Mouse (Mus musculus) heart, embryonic 13.5 days (tissue): ENCODE data around the gene Fgfr2. TPM values are rescaled to one million over a fixed set of nuclear protein-coding genes. Genes with fewer than 3 reads are reported as not detected.

ENCODE experiments used
- ATAC-seq: fragments of 200-750 bp; cut with Nextera tagmentation; 2 replicates; pipeline ENCODE4 v1.8.0; 2017; ENCODE audit warnings: moderate TSS enrichment; ENCODE audit not compliant: insufficient number of reproducible peaks, low FRiP score, low TSS enrichment; ENCODE audit errors: extremely low read depth
- H3K27ac ChIP-seq: fragments of 300-500 bp; sonication (generic); replicated peaks from 2 replicates; pipeline ENCODE4 v1.5.1; 2015; ENCODE audit warnings: moderate library complexity, mild to moderate bottlenecking, inconsistent platforms
- H3K27me3 ChIP-seq: fragments of 300-500 bp; sonication (generic); replicated peaks from 2 replicates; pipeline ENCODE4 v1.6.1; 2015; ENCODE audit warnings: mild to moderate bottlenecking, inconsistent platforms
- H3K36me3 ChIP-seq: fragments of 300-500 bp; sonication (generic); 2 replicates; pipeline ENCODE4 v1.6.1; 2015; ENCODE audit warnings: mild to moderate bottlenecking, inconsistent platforms
- H3K4me1 ChIP-seq: fragments of 300-500 bp; sonication (generic); 2 replicates; pipeline ENCODE4 v1.6.1; 2015; ENCODE audit warnings: inconsistent platforms
- H3K4me2 ChIP-seq: fragments of 300-500 bp; sonication (generic); 2 replicates; pipeline ENCODE4 v1.6.1; 2015; ENCODE audit warnings: inconsistent platforms, mild to moderate bottlenecking, moderate library complexity
- H3K4me3 ChIP-seq: fragments of 300-500 bp; sonication (generic); 2 replicates; pipeline ENCODE4 v1.5.1; 2015; ENCODE audit warnings: moderate library complexity, mild to moderate bottlenecking, inconsistent platforms
- H3K9ac ChIP-seq: fragments of 300-500 bp; sonication (generic); 2 replicates; pipeline ENCODE4 v1.6.1; 2015; ENCODE audit warnings: inconsistent platforms, mild to moderate bottlenecking, moderate library complexity
- H3K9me3 ChIP-seq: fragments of 300-500 bp; sonication (generic); 2 replicates; pipeline ENCODE4 v1.6.1; 2016; ENCODE audit warnings: inconsistent platforms
- WGBS: fragments of 180-500 bp; shearing (Covaris S2); methylation state at CpG from one replicate; pipeline ENCODE4 v1.1.7; 2015; ENCODE audit warnings: mixed read lengths; 5-methylcytosine and 5-hydroxymethylcytosine counted together
- polyA plus RNA-seq: library from polyadenylated mRNA; unstranded; fragments of >200 nt; fragmentation: Nextera tagmentation; extraction: Ambion mirVana; gene quantifications from 2 replicates; pipeline ENCODE4 v1.2.1, GENCODE M21; 2015

The Fgfr2 gene
- polyA plus RNA-seq, 1 experiment from 2014 or later = 22.5 TPM

- 4% methylated on average over 47 of the region's 47 CpGs for WGBS
- Histone ChIP-seq H3K4me3 (peak within 1 kb of the TSS; percentile 83), H3K27ac (peak within 1 kb of the TSS; percentile 99), H3K4me1 (peaks cover 10% of the 10 kb centered on the region), H3K4me2 (peak within 1 kb of the TSS; percentile 79), H3K9me3 (no peaks in the 10 kb centered on the region), H3K27me3 (no peaks in the 10 kb centered on the region), H3K9ac (peak within 1 kb of the TSS; percentile 96), H3K36me3 (peaks cover 16% of the 10 kb centered on the region)
- ATAC-seq = peak; percentile 87
Observed at GRCm38 (mm10) chr7:131370648-131371469, 1752.3 kb downstream of the Fgfr2 start, which contains the start of gene Pstk. Gene Pstk (plus strand): TSS chr7:131371141.

- Histone ChIP-seq H3K36me3 (peaks cover 14% of the 10 kb centered on the region), H3K27me3 (no peaks in the 10 kb centered on the region), H3K4me1 (peaks cover 21% of the 10 kb centered on the region), H3K27ac (no peak overlapping the region; the same call in 1 of the 2 replicates), H3K4me3 (no peak overlapping the region), H3K9ac (no peak overlapping the region), H3K9me3 (no peaks in the 10 kb centered on the region), H3K4me2 (no peak overlapping the region)
- 81% methylated on average over 8 of the region's 8 CpGs for WGBS
- ATAC-seq = no peak
Observed at GRCm38 (mm10) chr7:131364131-131364530, 1759.0 kb downstream of the Fgfr2 start.

DNA sequence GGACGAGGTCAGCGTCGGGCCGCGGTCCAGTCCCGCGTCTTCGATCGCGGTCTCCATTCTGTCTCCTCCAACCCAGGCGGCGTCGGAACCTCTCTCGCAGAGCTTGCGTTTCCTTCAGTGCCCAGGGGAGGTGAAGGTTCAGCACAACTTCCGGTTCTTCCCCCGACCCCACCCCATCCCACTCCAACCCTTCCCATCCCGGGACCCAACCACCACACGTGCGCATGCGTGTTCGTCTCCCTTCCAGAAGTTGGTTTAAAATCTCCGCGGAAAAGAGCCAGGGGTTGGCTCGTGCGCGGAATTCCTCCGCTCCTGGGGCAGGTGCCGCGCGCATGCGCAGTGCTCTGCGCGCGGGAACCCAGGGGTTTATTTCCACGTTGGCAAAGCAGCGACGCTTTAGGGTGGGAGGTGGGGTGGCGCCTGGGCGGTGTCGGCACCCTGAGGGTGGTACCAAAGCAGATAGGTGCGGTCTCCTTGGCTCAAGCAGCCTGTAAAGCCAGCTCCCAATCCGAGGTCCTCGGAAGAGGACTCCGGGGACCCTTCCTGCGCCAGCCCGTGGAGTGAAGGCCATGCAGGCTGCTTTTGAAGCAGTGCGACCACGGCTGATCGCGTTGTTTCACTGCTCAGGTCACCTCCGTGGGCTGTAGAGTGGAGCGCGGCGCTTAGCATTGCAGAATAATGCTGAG, 1760.4 kb downstream of the Fgfr2 start, which contains the start of gene 2310057M21Rik:
Gene 2310057M21Rik (minus strand): TSS at position 145 of the 686 bp plus-strand sequence.
- Histone ChIP-seq H3K27ac (peak within 1 kb of the TSS; percentile 98), H3K9me3 (no peaks in the 10 kb centered on the region), H3K36me3 (peaks cover 28% of the 10 kb centered on the region), H3K4me2 (peak within 1 kb of the TSS; percentile 85), H3K4me1 (peaks cover 21% of the 10 kb centered on the region), H3K4me3 (peak within 1 kb of the TSS; percentile 80), H3K9ac (peak within 1 kb of the TSS; percentile 96), H3K27me3 (no peaks in the 10 kb centered on the region)
- under 1% methylated on average over 55 of the region's 55 CpGs for WGBS
- peak; percentile 87 for ATAC-seq

DNA sequence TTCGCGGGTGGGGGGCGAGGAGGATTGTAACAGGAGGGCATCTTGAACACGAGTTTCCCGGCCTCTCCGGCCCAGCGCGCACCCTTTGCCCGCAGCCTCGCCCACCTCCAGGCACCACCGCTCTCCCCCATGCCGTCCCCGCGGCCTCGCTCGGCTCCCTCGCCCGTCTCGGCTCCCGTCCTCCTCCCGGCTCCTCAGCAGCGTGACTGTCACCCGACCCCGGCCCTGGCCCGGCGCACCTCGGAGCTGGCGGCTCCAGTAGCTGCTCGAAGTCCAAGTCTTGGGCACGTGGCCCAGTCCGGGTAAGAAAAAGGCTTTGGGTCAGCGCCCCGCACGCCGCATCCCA, 1760.9 kb downstream of the Fgfr2 start:
- Histone ChIP-seq H3K36me3 (peaks cover 33% of the 10 kb centered on the region), H3K27ac (peak overlapping the region; percentile 98), H3K9ac (peak overlapping the region; percentile 96), H3K9me3 (no peaks in the 10 kb centered on the region), H3K4me2 (peak overlapping the region; percentile 85), H3K4me3 (peak overlapping the region; percentile 80), H3K4me1 (peaks cover 21% of the 10 kb centered on the region), H3K27me3 (no peaks in the 10 kb centered on the region)
- ATAC-seq = peak; percentile 66
- WGBS = 0% methylated on average over 35 of the region's 35 CpGs

GRCm38 (mm10) chr7:131356105-131356504, 1767.0 kb downstream of the Fgfr2 start:
- H3K27ac ChIP-seq = no peak overlapping the region
- peaks cover 2% of the 10 kb centered on the region for H3K4me1 ChIP-seq
- no peaks in the 10 kb centered on the region for H3K9me3 ChIP-seq
- no peak overlapping the region for H3K9ac ChIP-seq
- peaks cover 82% of the 10 kb centered on the region for H3K36me3 ChIP-seq
- no peaks in the 10 kb centered on the region for H3K27me3 ChIP-seq
- 94% methylated on average over 13 of the region's 13 CpGs for WGBS
- no peak for ATAC-seq
- H3K4me3 ChIP-seq = no peak overlapping the region
- no peak overlapping the region for H3K4me2 ChIP-seq

GRCm38 (mm10) chr7:131345856-131346541, 1777.2 kb downstream of the Fgfr2 start:
- ATAC-seq = no peak
- H3K9me3 ChIP-seq = no peaks in the 10 kb centered on the region
- H3K4me3 ChIP-seq = no peak overlapping the region
- WGBS = 86% methylated on average over 7 of the region's 7 CpGs
- no peak overlapping the region for H3K9ac ChIP-seq
- H3K4me2 ChIP-seq = no peak overlapping the region
- H3K27me3 ChIP-seq = no peaks in the 10 kb centered on the region
- H3K36me3 ChIP-seq = peaks cover 94% of the 10 kb centered on the region
- no peak overlapping the region for H3K27ac ChIP-seq
- H3K4me1 ChIP-seq = no peaks in the 10 kb centered on the region

DNA sequence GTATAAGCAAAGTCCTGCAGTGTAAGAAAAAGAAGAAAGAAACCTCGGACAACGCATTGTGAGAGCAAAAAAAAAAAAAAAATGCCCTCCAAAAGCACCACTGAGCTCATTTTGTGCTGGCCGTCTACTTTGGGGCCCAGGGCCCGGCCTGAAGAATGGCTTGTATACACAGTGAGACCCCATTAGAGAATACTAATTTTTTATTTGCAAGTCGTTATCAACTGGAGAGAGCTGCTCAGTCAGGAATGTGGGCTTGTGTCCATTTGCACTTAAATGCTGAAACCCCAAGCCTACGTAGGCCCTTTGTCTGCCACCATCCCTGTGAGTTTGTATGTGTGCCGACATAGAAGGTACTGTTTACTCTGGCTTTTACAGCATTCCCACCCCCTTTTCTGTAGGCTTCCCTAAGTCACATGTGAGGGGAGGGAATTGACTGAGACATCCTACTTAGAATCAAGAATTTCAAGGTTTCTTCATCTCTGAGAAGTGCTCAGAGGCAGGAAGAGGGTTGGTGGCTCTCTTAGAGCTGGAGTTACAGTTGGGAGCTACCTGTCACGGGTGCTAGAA, 1785.6 kb downstream of the Fgfr2 start:
- Histone ChIP-seq H3K9ac (no peak overlapping the region), H3K9me3 (no peaks in the 10 kb centered on the region), H3K36me3 (peaks cover 37% of the 10 kb centered on the region), H3K4me2 (no peak overlapping the region), H3K4me3 (no peak overlapping the region), H3K4me1 (no peaks in the 10 kb centered on the region), H3K27me3 (no peaks in the 10 kb centered on the region), H3K27ac (no peak overlapping the region)
- WGBS = 71% methylated on average over 8 of the region's 8 CpGs
- no peak for ATAC-seq

- H3K9ac ChIP-seq = no peak within 1 kb of the TSS
- H3K4me2 ChIP-seq = no peak within 1 kb of the TSS
- WGBS = 53% methylated on average over 1 of the region's 1 CpGs
- peaks cover 4% of the 10 kb centered on the region; the same call in 1 of the 2 replicates for H3K36me3 ChIP-seq
- H3K27me3 ChIP-seq = no peaks in the 10 kb centered on the region
- no peak within 1 kb of the TSS for H3K4me3 ChIP-seq
- ATAC-seq = no peak
- H3K27ac ChIP-seq = no peak within 1 kb of the TSS
- no peaks in the 10 kb centered on the region for H3K9me3 ChIP-seq
- H3K4me1 ChIP-seq = no peaks in the 10 kb centered on the region
Observed at GRCm38 (mm10) chr7:131333564-131333963, 1789.6 kb downstream of the Fgfr2 start, which contains the start of gene Fam24a. Gene Fam24a (plus strand): TSS chr7:131333864.

DNA sequence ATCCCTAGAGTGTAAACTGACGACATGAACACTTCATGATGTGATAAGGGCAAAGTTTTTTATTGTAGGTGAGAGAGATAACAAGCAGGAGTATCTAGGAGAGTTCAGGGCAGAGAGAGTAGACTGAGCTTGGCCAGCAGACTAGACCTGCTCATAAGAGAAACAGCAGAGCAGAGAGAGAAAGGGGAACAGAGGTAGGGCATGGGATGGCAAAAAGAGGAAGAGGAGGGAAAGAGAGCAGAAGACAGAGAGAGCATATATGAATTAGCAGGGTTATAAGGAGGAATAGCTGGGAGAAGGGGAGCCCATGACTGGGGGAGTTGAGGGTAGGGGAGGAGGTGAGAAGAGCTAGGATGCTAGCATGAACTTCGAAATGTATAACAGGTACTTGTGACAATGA, 1791.5 kb downstream of the Fgfr2 start:
- 48% methylated on average over 2 of the region's 2 CpGs for WGBS
- H3K36me3 ChIP-seq = no peaks in the 10 kb centered on the region
- no peak overlapping the region for H3K9ac ChIP-seq
- H3K4me1 ChIP-seq = no peaks in the 10 kb centered on the region
- H3K9me3 ChIP-seq = no peaks in the 10 kb centered on the region
- no peak overlapping the region for H3K4me2 ChIP-seq
- no peak for ATAC-seq
- H3K4me3 ChIP-seq = no peak overlapping the region
- H3K27ac ChIP-seq = no peak overlapping the region
- H3K27me3 ChIP-seq = no peaks in the 10 kb centered on the region

DNA sequence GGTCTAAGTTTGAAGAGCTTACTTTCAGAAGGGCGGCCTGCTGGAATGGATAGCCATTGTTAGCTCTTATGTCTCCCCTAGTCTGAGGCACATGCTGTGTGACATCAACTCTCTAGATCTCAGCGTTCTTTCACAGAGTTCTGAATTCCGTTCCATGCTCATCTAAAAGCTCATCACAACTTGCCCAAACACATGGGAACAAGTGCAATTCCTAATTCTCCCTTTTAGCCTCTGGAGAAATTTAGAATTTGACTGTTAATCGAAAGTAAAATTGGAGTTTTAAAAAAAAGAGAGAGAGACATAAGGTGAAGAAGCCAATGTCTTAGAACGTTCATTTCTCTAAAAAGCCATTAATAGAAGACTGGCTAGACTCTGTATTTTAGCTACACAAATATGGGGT, 1793.7 kb downstream of the Fgfr2 start, which contains the start of gene Fam24b:
Gene Fam24b (minus strand): TSS at position 101 of the 400 bp plus-strand sequence.
- H3K9me3 ChIP-seq = no peaks in the 10 kb centered on the region
- no peak within 1 kb of the TSS for H3K4me3 ChIP-seq
- no peaks in the 10 kb centered on the region for H3K27me3 ChIP-seq
- ATAC-seq = no peak
- no peaks in the 10 kb centered on the region for H3K4me1 ChIP-seq
- WGBS = 86% methylated on average over 5 of the region's 5 CpGs
- no peak within 1 kb of the TSS for H3K4me2 ChIP-seq
- no peak within 1 kb of the TSS for H3K27ac ChIP-seq
- no peak within 1 kb of the TSS for H3K9ac ChIP-seq
- no peaks in the 10 kb centered on the region for H3K36me3 ChIP-seq

DNA sequence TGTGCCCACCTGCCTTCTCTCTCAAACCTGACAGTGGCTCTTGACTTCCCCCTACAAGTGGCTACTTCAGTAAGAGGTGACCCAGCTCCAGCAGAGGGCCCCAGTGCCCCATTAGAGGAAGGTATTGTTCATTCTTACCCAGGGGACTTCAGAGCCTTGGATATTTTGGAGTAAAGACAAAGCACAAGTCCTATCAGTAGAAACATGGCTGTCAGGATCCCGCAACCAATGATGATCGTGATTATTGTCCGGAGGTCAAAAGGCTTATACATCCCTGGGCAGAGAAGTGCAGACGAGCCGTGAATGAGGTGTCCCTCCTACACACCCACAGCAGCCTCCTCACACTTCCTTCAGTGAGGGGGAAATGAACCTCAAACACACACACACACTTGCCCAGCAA, 1796.1 kb downstream of the Fgfr2 start:
- no peak for ATAC-seq
- Histone ChIP-seq H3K9ac (no peak overlapping the region), H3K4me3 (no peak overlapping the region), H3K9me3 (no peaks in the 10 kb centered on the region), H3K27me3 (no peaks in the 10 kb centered on the region), H3K4me1 (no peaks in the 10 kb centered on the region), H3K27ac (no peak overlapping the region), H3K4me2 (no peak overlapping the region), H3K36me3 (no peaks in the 10 kb centered on the region)
- 80% methylated on average over 5 of the region's 5 CpGs for WGBS
